Mouse (Mus musculus) heart, embryonic 12.5 days (tissue): ENCODE results near the gene D6Ertd527e. TPM values are rescaled to one million over a fixed set of nuclear protein-coding genes. Genes with fewer than 3 reads are reported as not detected.

Source experiments
- ATAC-seq: fragments of 200-750 bp; cut with Nextera tagmentation; 2 replicates; pipeline ENCODE4 v1.8.0; 2017; ENCODE audit warnings: moderate TSS enrichment, moderate library complexity; ENCODE audit not compliant: insufficient number of reproducible peaks, low FRiP score
- H3K27ac ChIP-seq: fragments of 300-500 bp; sonication (generic); 2 replicates; pipeline ENCODE4 v1.5.1; 2016; ENCODE audit warnings: mild to moderate bottlenecking, moderate library complexity; ENCODE audit not compliant: poor library complexity, severe bottlenecking
- H3K27me3 ChIP-seq: fragments of 300-500 bp; sonication (generic); replicated peaks from 2 replicates; pipeline ENCODE4 v1.6.1; 2016; ENCODE audit warnings: mild to moderate bottlenecking, moderate library complexity
- H3K36me3 ChIP-seq: fragments of 300-500 bp; sonication (generic); 2 replicates; pipeline ENCODE4 v1.6.1; 2016; ENCODE audit warnings: mild to moderate bottlenecking, moderate library complexity
- H3K4me1 ChIP-seq: fragments of 300-500 bp; sonication (generic); replicated peaks from 2 replicates; pipeline ENCODE4 v1.6.1; 2016; ENCODE audit warnings: mild to moderate bottlenecking
- H3K4me2 ChIP-seq: fragments of 300-500 bp; sonication (generic); 2 replicates; pipeline ENCODE4 v1.6.1; 2016; ENCODE audit warnings: mild to moderate bottlenecking, moderate library complexity
- H3K4me3 ChIP-seq: fragments of 300-500 bp; sonication (generic); 2 replicates; pipeline ENCODE4 v1.5.1; 2016; ENCODE audit warnings: mild to moderate bottlenecking
- H3K9ac ChIP-seq: fragments of 300-500 bp; sonication (generic); 2 replicates; pipeline ENCODE4 v1.6.1; 2016; ENCODE audit warnings: mild to moderate bottlenecking, moderate library complexity
- H3K9me3 ChIP-seq: fragments of 300-500 bp; sonication (generic); replicated peaks from 2 replicates; pipeline ENCODE4 v1.6.1; 2016; ENCODE audit warnings: mild to moderate bottlenecking, moderate library complexity
- WGBS: fragments of 180-500 bp; shearing (Covaris S2); methylation state at CpG from one replicate; pipeline ENCODE4 v1.1.7; 2016; 5-methylcytosine and 5-hydroxymethylcytosine counted together
- polyA plus RNA-seq: library from polyadenylated mRNA; unstranded; fragments of >200 nt; fragmentation: Nextera tagmentation; extraction: Ambion mirVana; gene quantifications from 2 replicates; pipeline ENCODE4 v1.2.1, GENCODE M21; 2016

D6Ertd527e gene
- 0.10 TPM in 1 of 2 replicates, not detected in the other for polyA plus RNA-seq

- ATAC-seq: no peak
- no peaks in the 10 kb centered on the region for H3K9me3 ChIP-seq
- 74% methylated on average over 11 of the region's 11 CpGs for WGBS
These were observed at the start of gene D6Ertd527e for GRCm38 (mm10) chr6:87104123-87104796. Gene D6Ertd527e, plus strand, starts transcription at chr6:87104746.

DNA sequence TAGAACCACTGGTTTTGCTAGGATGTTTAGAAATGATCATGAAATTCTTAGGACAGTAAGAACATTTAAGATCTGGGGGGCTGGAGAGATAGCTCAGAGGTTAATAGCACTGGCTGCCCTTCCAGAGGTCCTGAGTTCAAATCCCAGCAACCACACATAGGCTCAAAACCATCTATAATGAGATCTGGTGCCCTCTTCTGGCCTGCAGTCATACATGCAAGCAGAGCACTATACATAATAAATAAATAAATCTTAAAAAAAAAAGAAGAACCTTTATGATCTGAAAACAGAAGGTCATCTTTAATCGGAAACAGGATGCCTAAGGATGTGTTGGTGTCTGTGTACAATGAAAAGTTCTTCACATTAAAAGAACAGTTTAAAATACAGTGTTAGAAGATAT is 44.8 kb upstream of the D6Ertd527e start:
- no peaks in the 10 kb centered on the region for H3K9me3 ChIP-seq

More at GRCm38 (mm10) chr6:87104123-87104796, at the start of gene D6Ertd527e:
- Histone ChIP-seq H3K9ac (no peak within 1 kb of the TSS), H3K4me2 (no peak within 1 kb of the TSS), H3K27me3 (no peaks in the 10 kb centered on the region; the same call in 1 of the 2 replicates), H3K27ac (no peak within 1 kb of the TSS), H3K4me3 (no peak within 1 kb of the TSS), H3K4me1 (peaks cover 33% of the 10 kb centered on the region), H3K36me3 (no peaks in the 10 kb centered on the region)

GRCm38 (mm10) chr6:87063586-87063985 is 41.0 kb upstream of the D6Ertd527e start:
- Histone ChIP-seq H3K9ac (no peak overlapping the region), H3K36me3 (peaks cover 78% of the 10 kb centered on the region), H3K27me3 (no peaks in the 10 kb centered on the region), H3K4me3 (no peak overlapping the region), H3K27ac (no peak overlapping the region), H3K9me3 (no peaks in the 10 kb centered on the region), H3K4me1 (peaks cover 1% of the 10 kb centered on the region), H3K4me2 (no peak overlapping the region)
- ATAC-seq: no peak
- 91% methylated on average over 4 of the region's 4 CpGs for WGBS

More for the DNA sequence above, 44.8 kb upstream of the D6Ertd527e start:
- Histone ChIP-seq H3K36me3 (peaks cover 81% of the 10 kb centered on the region), H3K27ac (no peak overlapping the region), H3K27me3 (no peaks in the 10 kb centered on the region), H3K4me3 (no peak overlapping the region), H3K9ac (no peak overlapping the region), H3K4me1 (no peaks in the 10 kb centered on the region), H3K4me2 (no peak overlapping the region)
- WGBS: 82% methylated on average over 1 of the region's 1 CpGs
- no peak for ATAC-seq

DNA sequence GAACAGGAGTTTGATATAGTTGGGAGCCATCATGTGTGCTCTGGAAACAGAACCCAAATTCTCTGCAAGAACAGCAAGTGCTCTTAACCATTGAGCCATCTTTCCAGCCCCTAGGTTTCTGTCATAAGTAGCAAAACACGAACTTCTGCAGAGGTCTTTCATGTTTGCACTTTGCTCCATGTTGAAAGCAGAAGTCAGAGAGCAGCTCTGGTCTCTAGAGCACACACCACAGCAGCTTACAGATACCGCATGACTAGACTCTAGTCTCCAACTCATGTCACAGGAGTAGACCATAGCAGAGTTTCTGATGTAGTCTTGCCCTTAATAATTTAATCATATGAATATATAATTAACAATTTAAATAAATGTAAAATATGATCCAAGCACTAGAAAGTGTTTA is 36.3 kb upstream of the D6Ertd527e start:
- H3K27me3 ChIP-seq: no peaks in the 10 kb centered on the region
- H3K4me3 ChIP-seq: no peak overlapping the region
- WGBS: 82% methylated on average over 2 of the region's 2 CpGs
- no peak overlapping the region for H3K9ac ChIP-seq
- no peak for ATAC-seq
- H3K9me3 ChIP-seq: no peaks in the 10 kb centered on the region
- no peak overlapping the region for H3K27ac ChIP-seq
- H3K4me1 ChIP-seq: peaks cover 20% of the 10 kb centered on the region
- H3K4me2 ChIP-seq: no peak overlapping the region
- H3K36me3 ChIP-seq: peaks cover 85% of the 10 kb centered on the region

GRCm38 (mm10) chr6:87069195-87069900 is 35.2 kb upstream of the D6Ertd527e start:
- Histone ChIP-seq H3K27me3 (no peaks in the 10 kb centered on the region), H3K4me1 (peaks cover 24% of the 10 kb centered on the region), H3K4me3 (no peak overlapping the region), H3K9ac (no peak overlapping the region), H3K4me2 (no peak overlapping the region), H3K36me3 (peaks cover 82% of the 10 kb centered on the region), H3K9me3 (no peaks in the 10 kb centered on the region), H3K27ac (no peak overlapping the region)
- WGBS: 64% methylated on average over 7 of the region's 7 CpGs
- ATAC-seq: no peak

DNA sequence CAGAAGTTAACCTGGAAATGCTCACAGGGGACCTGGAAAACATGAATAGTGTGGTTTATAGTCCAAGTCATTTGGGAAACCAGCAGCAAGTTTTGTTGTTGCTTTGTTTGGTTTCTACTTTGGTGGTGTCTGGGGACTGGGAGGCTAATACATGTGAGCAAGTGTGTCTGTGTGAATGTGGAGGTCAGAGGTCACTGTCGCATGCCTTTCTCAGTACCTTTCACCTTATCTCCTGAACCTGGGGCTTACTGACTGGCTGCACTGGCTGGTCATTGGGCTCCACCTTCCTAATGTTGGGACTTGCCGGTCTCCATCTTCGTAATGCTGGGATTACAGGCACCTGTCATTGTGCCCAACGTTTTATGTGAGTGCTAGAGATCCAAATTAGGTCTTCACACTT is 33.9 kb upstream of the D6Ertd527e start:
- Histone ChIP-seq H3K4me3 (no peak overlapping the region), H3K4me1 (peaks cover 32% of the 10 kb centered on the region), H3K9ac (no peak overlapping the region), H3K9me3 (no peaks in the 10 kb centered on the region), H3K36me3 (peaks cover 73% of the 10 kb centered on the region), H3K27me3 (no peaks in the 10 kb centered on the region), H3K4me2 (no peak overlapping the region), H3K27ac (no peak overlapping the region)
- WGBS: 85% methylated on average over 4 of the region's 4 CpGs
- ATAC-seq: no peak

DNA sequence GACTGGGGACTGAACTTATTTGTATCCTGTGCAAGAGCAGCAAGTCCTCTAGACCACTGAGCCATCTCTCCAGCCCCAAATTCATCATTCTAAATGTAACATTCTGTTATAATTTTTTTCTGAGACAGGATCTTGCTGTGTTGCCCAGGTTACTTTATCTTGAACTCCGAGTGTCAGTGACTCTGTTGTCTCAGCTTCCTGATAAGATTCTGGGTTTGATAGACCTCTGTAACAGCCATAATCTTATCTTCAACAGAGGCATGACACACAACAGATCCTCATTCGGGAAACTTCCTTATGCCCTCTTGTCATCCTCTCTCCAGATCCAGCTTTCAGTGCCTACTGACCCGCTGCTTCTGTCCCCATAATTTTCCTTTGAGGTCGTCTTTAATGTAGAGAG is 31.8 kb upstream of the D6Ertd527e start:
- whole genome bisulfite sequencing: 14% methylated on average over 4 of the region's 4 CpGs
- no peak overlapping the region for H3K4me2 ChIP-seq
- no peak for ATAC-seq
- no peak overlapping the region for H3K4me3 ChIP-seq
- no peak overlapping the region for H3K27ac ChIP-seq
- H3K4me1 ChIP-seq: peaks cover 32% of the 10 kb centered on the region
- no peaks in the 10 kb centered on the region for H3K27me3 ChIP-seq
- peaks cover 76% of the 10 kb centered on the region for H3K36me3 ChIP-seq
- H3K9me3 ChIP-seq: no peaks in the 10 kb centered on the region
- H3K9ac ChIP-seq: no peak overlapping the region

GRCm38 (mm10) chr6:87075092-87075685 is 29.4 kb upstream of the D6Ertd527e start:
- H3K27ac ChIP-seq: peak overlapping the region; percentile 79

DNA sequence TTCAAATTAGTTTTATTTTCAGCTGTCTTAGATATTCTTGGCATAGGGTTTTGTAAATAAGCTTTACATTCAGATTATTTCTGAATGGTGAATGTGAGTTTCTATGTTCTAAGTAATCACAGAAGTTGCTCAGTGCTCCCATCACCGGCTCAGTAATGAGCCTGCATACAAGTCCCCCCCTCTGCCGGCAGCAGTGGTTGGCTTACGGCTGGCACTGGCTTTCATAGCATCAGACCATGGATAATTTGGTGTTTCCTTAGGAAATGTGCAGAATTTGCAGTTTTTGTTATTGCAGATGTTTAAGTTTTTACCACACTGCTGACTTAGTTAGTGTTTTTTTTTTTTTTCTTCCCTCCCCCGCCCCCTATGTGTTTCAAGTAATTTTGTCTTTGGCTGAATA is 25.1 kb upstream of the D6Ertd527e start:
- Histone ChIP-seq H3K27me3 (no peaks in the 10 kb centered on the region), H3K9me3 (no peaks in the 10 kb centered on the region), H3K4me2 (no peak overlapping the region), H3K4me3 (no peak overlapping the region), H3K36me3 (peaks cover 78% of the 10 kb centered on the region), H3K4me1 (peaks cover 8% of the 10 kb centered on the region), H3K27ac (no peak overlapping the region), H3K9ac (no peak overlapping the region)
- no peak for ATAC-seq
- WGBS: 82% methylated on average over 4 of the region's 4 CpGs

More at GRCm38 (mm10) chr6:87075092-87075685, 29.4 kb upstream of the D6Ertd527e start:
- Histone ChIP-seq H3K27me3 (no peaks in the 10 kb centered on the region), H3K9me3 (no peaks in the 10 kb centered on the region), H3K9ac (0 out of 2 replicates have a peak overlapping the region, but pooled peaks have one; percentile 30), H3K4me1 (peaks cover 20% of the 10 kb centered on the region), H3K4me2 (no peak overlapping the region), H3K36me3 (peaks cover 72% of the 10 kb centered on the region), H3K4me3 (no peak overlapping the region)
- WGBS: 47% methylated on average over 3 of the region's 3 CpGs
- 0 out of 2 replicates have a peak, but pooled peaks have one; percentile 18 for ATAC-seq

DNA sequence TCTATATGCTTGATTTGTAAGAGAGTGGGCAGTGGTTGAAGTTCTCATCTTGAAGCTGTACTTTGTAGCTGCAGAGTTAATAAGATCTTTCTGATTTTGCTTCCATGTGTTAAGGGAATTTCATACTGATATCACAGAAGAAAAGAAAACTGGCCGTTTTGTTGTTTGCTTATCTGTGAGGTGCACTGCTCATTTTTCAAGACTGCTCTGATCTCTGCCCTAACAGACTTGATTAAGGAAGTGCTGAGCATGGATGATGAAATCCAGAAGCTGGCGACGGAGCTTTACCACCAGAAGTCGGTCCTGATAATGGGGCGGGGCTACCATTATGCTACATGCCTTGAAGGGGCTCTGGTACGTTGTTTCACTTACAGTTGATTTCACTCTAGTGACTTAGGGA is 19.5 kb upstream of the D6Ertd527e start:
- H3K9ac ChIP-seq: no peak overlapping the region
- H3K27ac ChIP-seq: no peak overlapping the region
- H3K4me1 ChIP-seq: peaks cover 6% of the 10 kb centered on the region; the same call in 1 of the 2 replicates
- H3K9me3 ChIP-seq: no peaks in the 10 kb centered on the region
- no peak for ATAC-seq
- H3K4me3 ChIP-seq: no peak overlapping the region
- peaks cover 89% of the 10 kb centered on the region for H3K36me3 ChIP-seq
- no peak overlapping the region for H3K4me2 ChIP-seq
- H3K27me3 ChIP-seq: no peaks in the 10 kb centered on the region
- 33% methylated on average over 6 of the region's 6 CpGs for WGBS

- H3K4me3 ChIP-seq: no peak overlapping the region
- H3K9ac ChIP-seq: no peak overlapping the region
- H3K27ac ChIP-seq: no peak overlapping the region
- no peaks in the 10 kb centered on the region for H3K9me3 ChIP-seq
- peaks cover 74% of the 10 kb centered on the region for H3K36me3 ChIP-seq
- H3K27me3 ChIP-seq: no peaks in the 10 kb centered on the region
- WGBS: 90% methylated on average over 5 of the region's 5 CpGs
- H3K4me2 ChIP-seq: no peak overlapping the region
- no peak for ATAC-seq
- peaks cover 6% of the 10 kb centered on the region for H3K4me1 ChIP-seq
These were observed 16.2 kb upstream of the D6Ertd527e start for GRCm38 (mm10) chr6:87088356-87088755.
